Mouse (Mus musculus) kidney, adult 8-10 months (tissue): Measurements from ENCODE around the gene Nfyb.

Experiments used
- DNase-seq, 2 experiments: peaks; one replicate each; pipeline ENCODE4 v3.0.0; 2022

The Nfyb gene

GRCm38 (mm10) chr10:82742578-82742977, 21.4 kb downstream of the Nfyb start:
- no peak for DNase-seq

GRCm38 (mm10) chr10:82741876-82742275, 22.1 kb downstream of the Nfyb start:
- DNase-seq = peak; percentile 30 to 38

DNA sequence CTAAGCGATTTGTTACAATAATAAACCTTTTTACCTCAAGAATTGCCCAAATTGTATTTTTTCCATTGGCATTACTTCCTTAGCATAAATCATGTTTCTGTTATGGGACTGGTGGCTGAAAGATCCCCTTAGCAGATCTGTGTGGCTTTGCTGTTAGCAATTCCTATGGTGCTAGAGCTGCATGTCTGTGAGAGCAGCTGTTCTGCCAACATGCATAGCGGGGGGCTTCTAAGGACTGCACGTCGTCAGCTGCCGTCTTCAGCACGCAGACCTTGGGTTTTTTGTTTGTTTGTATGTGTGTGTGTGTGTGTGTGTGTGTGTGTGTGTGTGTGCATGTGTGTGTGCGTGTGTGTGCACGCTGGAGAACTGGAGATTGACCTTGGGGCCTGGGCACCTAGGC, 22.6 kb downstream of the Nfyb start:
- no peak for DNase-seq

GRCm38 (mm10) chr10:82699296-82699941, 64.5 kb downstream of the Nfyb start:
- DNase-seq = peak; percentile 6 to 9

- peak; percentile 82 to 89 for DNase-seq
Measured at GRCm38 (mm10) chr10:82698712-82699261, 65.2 kb downstream of the Nfyb start.
